Mouse (Mus musculus): ENCODE measurements at regions not wholly inside any gene's neighbourhood (a gene's known extent, or its start where the extent isn't known, plus 50 kb on each side); places are given as distances from the start of the nearest gene placed in this dataset.

GRCm38 (mm10) chr19:44674621-44675245 lies 81.1 kb upstream of the Pax2 start:
- TF ChIP-seq CTCF (IDR thresholded peaks at IDR 0.05; ENCODE audit: low read depth) (no peak), EP300 (IDR thresholded peaks at IDR 0.05; ENCODE audit: low read depth) (no peak)

Measured in liver, embryonic 14.5 days (tissue).